Mouse (Mus musculus): ENCODE measurements around the gene Ptprm. TPM values are rescaled to one million over a fixed set of nuclear protein-coding genes. Genes with fewer than 3 reads are reported as not detected.
A peak's percentile ranks its signal among the peaks of the same experiment; 100 is the strongest.

The Ptprm gene
- polyA plus RNA-seq, 1 experiment from 2014 or later = 15.8 TPM

DNA sequence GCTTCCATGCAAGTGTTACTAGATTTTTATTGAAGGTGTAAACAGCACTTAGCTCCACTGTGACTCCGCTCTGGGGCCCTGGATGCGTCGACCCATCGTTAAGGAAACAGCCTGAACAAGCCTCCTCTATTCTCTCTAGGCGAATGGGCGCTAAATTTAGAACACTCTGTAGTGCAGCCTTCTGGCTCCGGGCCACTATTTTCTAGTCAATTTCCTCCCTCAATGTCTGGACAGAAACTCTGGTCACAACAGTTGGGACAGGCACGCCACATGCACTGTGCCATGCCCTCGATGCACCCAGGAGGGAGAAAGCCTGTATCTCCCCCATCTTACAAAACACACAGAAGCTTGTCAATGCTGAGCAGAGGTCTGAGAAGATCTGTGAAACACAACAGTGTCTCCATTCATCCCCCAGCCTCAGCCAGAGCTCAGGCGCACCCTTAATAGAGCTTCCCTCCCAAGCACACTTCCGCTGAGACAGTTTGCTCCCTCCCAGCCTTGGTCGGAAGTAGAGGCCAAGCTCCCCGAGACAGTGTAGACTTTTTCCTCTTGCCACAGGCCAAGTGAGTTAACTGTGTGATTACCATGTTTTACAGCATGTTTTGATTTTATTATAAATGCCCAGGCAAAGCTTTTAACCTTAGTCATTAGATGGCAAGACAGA is 220.7 kb downstream of the Ptprm start:
- Histone ChIP-seq H3K4me1 (replicated peaks) (peaks cover 45% of the 10 kb centered on the region), H3K4me3 (no peak overlapping the region), H3K27ac (peak overlapping the region; percentile 79), H3K36me3 (no peaks in the 10 kb centered on the region), H3K27me3 (no peaks in the 10 kb centered on the region), H3K9me3 (replicated peaks) (no peaks in the 10 kb centered on the region), H3K4me2 (peak overlapping the region; percentile 32; the same call in 1 of the 2 replicates), H3K9ac (no peak overlapping the region)
- WGBS = 13% methylated on average over 13 of the region's 13 CpGs
- peak; percentile 78 for ATAC-seq (replicated peaks; ENCODE audit: insufficient number of reproducible peaks, insufficient read depth, low FRiP score, low read depth)

DNA sequence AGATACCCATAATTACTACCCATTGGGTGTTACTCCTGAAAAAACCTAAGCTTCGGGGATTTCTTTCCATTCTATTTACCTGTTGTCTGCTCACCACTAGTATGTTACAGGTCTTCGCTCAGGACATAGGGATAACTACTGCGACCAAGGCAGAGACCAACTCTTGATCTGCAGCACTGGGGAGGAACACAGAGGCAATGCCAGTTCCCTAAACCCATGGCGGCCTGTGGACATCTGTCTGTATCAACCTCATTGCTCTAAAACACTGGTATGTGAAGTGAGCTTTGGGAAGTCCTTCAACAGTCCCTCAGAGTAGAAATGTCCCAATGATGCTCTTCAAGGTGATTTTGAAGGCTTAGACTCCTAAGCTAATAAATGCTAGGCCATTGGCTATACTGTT is 221.2 kb downstream of the Ptprm start:
- no peaks in the 10 kb centered on the region for H3K9me3 ChIP-seq (replicated peaks)
- H3K36me3 ChIP-seq = no peaks in the 10 kb centered on the region
- H3K9ac ChIP-seq = no peak overlapping the region
- no peak overlapping the region for H3K4me3 ChIP-seq
- no peak for ATAC-seq (replicated peaks; ENCODE audit: insufficient number of reproducible peaks, insufficient read depth, low FRiP score, low read depth)
- peaks cover 45% of the 10 kb centered on the region for H3K4me1 ChIP-seq (replicated peaks)
- peak overlapping the region; percentile 79 for H3K27ac ChIP-seq
- H3K27me3 ChIP-seq = no peaks in the 10 kb centered on the region
- 86% methylated on average over 4 of the region's 4 CpGs for WGBS
- H3K4me2 ChIP-seq = peak overlapping the region; percentile 32; the same call in 1 of the 2 replicates

DNA sequence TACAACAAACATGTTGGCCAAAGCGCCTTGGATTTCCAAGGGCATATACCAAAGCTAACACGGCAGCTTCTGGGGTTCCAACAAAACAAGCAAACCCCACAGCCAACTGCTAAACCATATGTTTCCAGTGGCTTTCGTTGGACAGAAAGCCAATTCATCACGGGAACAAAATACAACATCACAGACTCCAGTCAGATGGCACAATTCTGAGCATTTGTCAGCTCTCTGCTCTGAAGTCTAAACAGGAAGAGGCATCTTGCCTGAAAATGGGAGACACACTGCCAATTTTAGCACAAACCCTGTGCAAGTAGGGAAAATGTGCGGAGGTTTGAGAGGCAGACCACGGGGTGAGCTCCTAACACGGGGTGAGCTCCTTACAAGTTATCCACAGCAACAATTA is 226.7 kb downstream of the Ptprm start:
- no peak for ATAC-seq (replicated peaks; ENCODE audit: insufficient number of reproducible peaks, insufficient read depth, low FRiP score, low read depth)
- no peak overlapping the region for H3K4me2 ChIP-seq

DNA sequence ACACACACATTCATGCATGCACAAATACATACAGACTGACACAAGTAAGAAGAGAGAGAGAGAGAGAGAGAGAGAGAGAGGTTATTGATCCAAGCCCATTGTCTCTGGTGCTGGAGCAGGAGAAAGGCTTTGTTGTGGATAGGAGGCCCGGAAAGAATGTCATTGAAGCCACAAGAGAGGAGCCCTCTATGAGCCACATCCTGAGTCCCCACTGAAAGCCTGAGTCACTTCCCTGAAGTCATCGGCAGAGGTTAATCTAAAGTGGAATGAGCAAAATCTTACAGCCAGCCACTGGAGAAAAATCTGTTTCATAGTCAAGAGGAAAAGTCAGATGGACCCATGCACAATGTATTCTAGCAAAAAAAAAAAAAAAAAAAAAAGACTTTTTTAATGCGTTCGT is 228.7 kb downstream of the Ptprm start:
- Histone ChIP-seq H3K9me3 (replicated peaks) (no peaks in the 10 kb centered on the region), H3K9ac (no peak overlapping the region), H3K36me3 (no peaks in the 10 kb centered on the region), H3K4me1 (replicated peaks) (no peaks in the 10 kb centered on the region), H3K4me3 (no peak overlapping the region), H3K27me3 (no peaks in the 10 kb centered on the region), H3K4me2 (no peak overlapping the region), H3K27ac (no peak overlapping the region)
- no peak for ATAC-seq (replicated peaks; ENCODE audit: insufficient number of reproducible peaks, insufficient read depth, low FRiP score, low read depth)
- 67% methylated on average over 4 of the region's 4 CpGs for whole genome bisulfite sequencing

More for the DNA sequence above, 226.7 kb downstream of the Ptprm start:
- Histone ChIP-seq H3K27ac (no peak overlapping the region), H3K4me1 (replicated peaks) (peaks cover 3% of the 10 kb centered on the region), H3K9me3 (replicated peaks) (no peaks in the 10 kb centered on the region), H3K4me3 (no peak overlapping the region), H3K27me3 (no peaks in the 10 kb centered on the region), H3K36me3 (no peaks in the 10 kb centered on the region), H3K9ac (no peak overlapping the region)
- WGBS = 71% methylated on average over 7 of the region's 7 CpGs

DNA sequence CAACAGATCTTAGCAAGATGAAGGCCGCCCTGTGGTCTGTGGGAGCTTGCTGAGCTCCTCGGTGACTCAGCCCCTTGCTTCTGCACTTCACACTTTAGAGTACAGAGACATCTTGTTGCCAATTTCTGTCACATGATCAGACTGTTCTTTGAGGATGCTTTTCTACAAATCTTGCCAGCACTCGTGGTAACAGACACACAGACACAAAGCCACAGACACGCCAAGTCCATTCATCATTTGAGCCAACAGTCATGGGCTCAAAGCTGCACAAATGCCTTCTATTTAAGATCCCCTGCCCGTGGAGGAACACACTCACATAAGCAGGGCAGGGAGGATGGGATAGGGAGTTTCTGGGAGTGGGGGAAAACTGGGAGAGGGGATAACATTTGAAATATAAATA is 230.0 kb downstream of the Ptprm start:
- no peak overlapping the region for H3K4me3 ChIP-seq
- H3K36me3 ChIP-seq = no peaks in the 10 kb centered on the region
- ATAC-seq (replicated peaks; ENCODE audit: insufficient number of reproducible peaks, insufficient read depth, low FRiP score, low read depth) = no peak
- no peaks in the 10 kb centered on the region for H3K27me3 ChIP-seq
- WGBS = 61% methylated on average over 5 of the region's 5 CpGs
- H3K4me1 ChIP-seq (replicated peaks) = no peaks in the 10 kb centered on the region
- H3K9ac ChIP-seq = no peak overlapping the region
- H3K27ac ChIP-seq = no peak overlapping the region
- no peak overlapping the region for H3K4me2 ChIP-seq
- no peaks in the 10 kb centered on the region for H3K9me3 ChIP-seq (replicated peaks)

DNA sequence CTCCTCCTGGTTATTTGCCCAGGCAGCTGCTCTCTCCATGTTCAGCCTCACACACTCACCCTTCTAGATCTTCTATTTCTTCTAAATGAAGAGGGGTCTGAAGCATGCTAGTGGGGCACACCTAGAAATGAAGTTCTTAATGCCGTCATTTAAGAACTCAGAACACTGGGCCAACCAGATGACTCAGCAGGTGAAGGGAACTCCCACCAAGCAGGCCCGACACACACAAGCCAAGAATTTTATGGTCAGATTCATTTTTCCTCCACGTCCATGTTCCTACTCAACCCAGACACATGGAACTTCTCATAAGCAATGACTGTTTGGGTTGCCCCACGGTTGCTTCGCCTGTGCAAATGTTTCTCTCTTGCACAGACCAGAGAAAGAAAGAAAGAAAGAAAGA is 230.5 kb downstream of the Ptprm start:
- no peak overlapping the region for H3K9ac ChIP-seq
- H3K36me3 ChIP-seq = no peaks in the 10 kb centered on the region
- H3K4me1 ChIP-seq (replicated peaks) = no peaks in the 10 kb centered on the region
- no peak overlapping the region for H3K4me2 ChIP-seq
- no peak for ATAC-seq (replicated peaks; ENCODE audit: insufficient number of reproducible peaks, insufficient read depth, low FRiP score, low read depth)
- no peaks in the 10 kb centered on the region for H3K9me3 ChIP-seq (replicated peaks)
- H3K27ac ChIP-seq = no peak overlapping the region
- H3K27me3 ChIP-seq = no peaks in the 10 kb centered on the region
- WGBS = 75% methylated on average over 5 of the region's 5 CpGs
- no peak overlapping the region for H3K4me3 ChIP-seq

DNA sequence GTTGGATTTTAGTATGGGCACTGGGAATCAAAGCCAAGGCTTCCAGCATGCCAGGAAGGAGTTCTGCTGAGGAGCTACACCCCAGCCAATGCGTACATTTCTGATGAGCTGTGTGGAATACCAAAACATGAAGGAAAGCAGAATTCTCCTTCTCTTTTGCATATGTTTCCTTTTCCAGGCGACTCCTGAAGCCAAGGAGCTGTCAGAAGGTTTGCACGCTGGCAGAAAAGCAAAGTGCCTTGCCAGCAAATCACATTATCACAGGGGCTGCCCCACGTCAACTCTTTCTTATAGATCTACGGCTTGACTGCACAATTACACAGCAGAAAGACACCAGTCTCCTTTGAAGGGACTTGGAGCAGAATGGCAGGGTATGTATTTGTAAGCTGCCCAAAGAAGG is 233.4 kb downstream of the Ptprm start:
- Histone ChIP-seq H3K27me3 (no peaks in the 10 kb centered on the region), H3K9ac (no peak overlapping the region), H3K4me2 (no peak overlapping the region), H3K27ac (no peak overlapping the region), H3K36me3 (no peaks in the 10 kb centered on the region), H3K9me3 (replicated peaks) (no peaks in the 10 kb centered on the region), H3K4me1 (replicated peaks) (no peaks in the 10 kb centered on the region), H3K4me3 (no peak overlapping the region)
- no peak for ATAC-seq (replicated peaks; ENCODE audit: insufficient number of reproducible peaks, insufficient read depth, low FRiP score, low read depth)
- 56% methylated on average over 5 of the region's 5 CpGs for WGBS

DNA sequence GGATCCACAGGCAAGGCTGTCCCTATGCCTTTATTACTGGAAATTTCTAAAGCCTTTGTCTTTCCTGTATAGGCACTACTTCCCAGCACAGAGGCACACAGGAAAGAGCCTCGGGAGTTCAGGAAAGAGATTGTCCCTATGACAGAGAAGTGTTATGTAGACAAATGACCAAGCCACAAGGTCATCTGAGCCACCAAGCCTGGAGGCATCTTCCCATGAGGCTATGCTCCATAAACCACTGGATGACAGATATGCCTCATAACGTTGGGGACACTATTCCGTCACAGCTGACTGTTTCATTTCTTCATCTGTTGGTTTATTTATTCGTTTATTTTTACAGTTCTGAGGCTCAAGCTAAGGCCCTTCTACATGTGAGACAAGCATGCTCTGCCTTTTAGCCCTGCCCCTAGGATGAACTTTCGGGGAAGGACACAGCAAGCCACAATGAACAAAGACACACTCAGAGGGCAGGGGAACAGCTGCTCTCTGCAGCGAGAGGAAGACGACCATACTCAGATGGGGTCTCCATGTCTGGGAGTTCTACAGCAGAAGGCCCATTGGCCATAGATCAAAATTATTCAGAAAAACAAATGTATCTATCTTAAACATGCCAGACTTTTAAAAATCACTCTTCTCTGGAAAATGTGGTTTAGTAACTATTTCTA is 235.4 kb downstream of the Ptprm start:
- H3K4me2 ChIP-seq = no peak overlapping the region
- no peak for ATAC-seq (replicated peaks; ENCODE audit: insufficient number of reproducible peaks, insufficient read depth, low FRiP score, low read depth)
- no peaks in the 10 kb centered on the region for H3K36me3 ChIP-seq
- WGBS = 60% methylated on average over 7 of the region's 7 CpGs
- H3K27me3 ChIP-seq = no peaks in the 10 kb centered on the region
- no peaks in the 10 kb centered on the region for H3K4me1 ChIP-seq (replicated peaks)
- H3K9me3 ChIP-seq (replicated peaks) = no peaks in the 10 kb centered on the region
- H3K27ac ChIP-seq = no peak overlapping the region
- no peak overlapping the region for H3K9ac ChIP-seq
- H3K4me3 ChIP-seq = no peak overlapping the region

DNA sequence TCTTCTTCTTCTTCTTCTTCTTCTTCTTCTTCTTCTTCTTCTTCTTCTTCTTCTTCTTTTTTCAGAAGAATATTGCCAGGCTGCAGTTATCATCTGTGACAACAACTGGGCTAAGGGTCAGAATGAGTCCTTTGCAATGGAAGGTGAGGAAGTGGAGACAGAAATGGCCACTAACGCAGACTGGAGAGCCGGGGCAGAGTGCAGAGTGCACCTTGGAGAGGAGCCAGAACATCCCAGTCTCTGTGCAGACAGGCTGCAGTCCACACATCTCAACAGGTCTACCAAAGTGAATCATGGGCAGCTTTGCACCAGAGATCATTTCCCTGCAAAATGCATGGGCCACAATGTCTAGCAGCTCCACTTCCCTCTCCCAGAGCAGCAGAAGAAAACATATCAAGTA is 239.4 kb downstream of the Ptprm start:
- Histone ChIP-seq H3K4me2 (no peak overlapping the region), H3K27me3 (no peaks in the 10 kb centered on the region), H3K36me3 (no peaks in the 10 kb centered on the region), H3K27ac (no peak overlapping the region), H3K9ac (no peak overlapping the region), H3K4me1 (replicated peaks) (no peaks in the 10 kb centered on the region), H3K4me3 (no peak overlapping the region), H3K9me3 (replicated peaks) (no peaks in the 10 kb centered on the region)
- ATAC-seq (replicated peaks; ENCODE audit: insufficient number of reproducible peaks, insufficient read depth, low FRiP score, low read depth) = no peak
- 31% methylated on average over 2 of the region's 2 CpGs for WGBS

DNA sequence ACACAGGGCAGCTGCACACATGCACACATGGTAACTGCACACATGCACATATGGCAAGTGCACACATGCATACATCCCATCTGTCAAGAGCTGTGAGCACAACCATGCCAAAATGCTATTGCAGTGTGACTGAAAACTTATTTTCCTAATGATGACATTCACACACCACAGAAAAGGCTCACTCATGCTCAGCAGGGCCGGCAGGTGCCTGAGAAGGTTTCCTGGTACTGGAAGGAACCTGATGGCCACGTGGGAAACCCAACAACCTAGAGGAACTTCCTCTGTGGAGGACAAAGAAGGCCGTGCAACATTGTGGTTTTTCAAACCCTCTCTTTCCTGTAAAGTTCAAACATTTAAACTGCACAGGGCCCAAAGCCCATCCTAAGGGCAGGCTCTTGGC is 241.6 kb downstream of the Ptprm start:
- Histone ChIP-seq H3K9ac (no peak overlapping the region), H3K27ac (no peak overlapping the region), H3K9me3 (replicated peaks) (no peaks in the 10 kb centered on the region), H3K4me1 (replicated peaks) (no peaks in the 10 kb centered on the region), H3K27me3 (no peaks in the 10 kb centered on the region), H3K4me3 (no peak overlapping the region), H3K4me2 (no peak overlapping the region), H3K36me3 (no peaks in the 10 kb centered on the region)
- ATAC-seq (replicated peaks; ENCODE audit: insufficient number of reproducible peaks, insufficient read depth, low FRiP score, low read depth) = no peak
- WGBS = 70% methylated on average over 3 of the region's 3 CpGs

DNA sequence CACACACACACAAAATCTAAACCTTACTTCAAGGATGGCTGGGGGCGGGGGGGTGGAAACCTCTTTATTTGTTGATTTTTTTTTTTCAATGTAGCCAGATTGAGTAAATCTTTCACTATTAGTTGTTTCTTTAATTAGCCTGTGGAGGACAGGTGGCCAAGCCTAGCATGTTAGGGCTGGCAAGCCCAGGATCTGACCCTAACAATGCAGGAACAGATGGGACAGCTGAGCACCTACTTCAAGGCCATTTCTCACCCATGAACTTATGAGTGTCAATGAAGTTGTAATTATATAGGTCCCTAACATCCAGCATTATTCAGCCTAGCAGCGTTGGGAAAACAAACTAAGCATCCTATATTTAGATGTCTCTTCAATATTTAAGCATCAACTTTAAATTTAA is 248.1 kb downstream of the Ptprm start:
- no peak overlapping the region for H3K4me3 ChIP-seq
- no peak for ATAC-seq (replicated peaks; ENCODE audit: insufficient number of reproducible peaks, insufficient read depth, low FRiP score, low read depth)
- H3K27me3 ChIP-seq = no peaks in the 10 kb centered on the region
- no peaks in the 10 kb centered on the region; the same call in 1 of the 2 replicates for H3K4me1 ChIP-seq (replicated peaks)
- no peak overlapping the region for H3K9ac ChIP-seq
- H3K36me3 ChIP-seq = no peaks in the 10 kb centered on the region
- H3K27ac ChIP-seq = no peak overlapping the region
- 86% methylated on average over 2 of the region's 2 CpGs for WGBS
- no peak overlapping the region for H3K4me2 ChIP-seq
- no peaks in the 10 kb centered on the region for H3K9me3 ChIP-seq (replicated peaks)

DNA sequence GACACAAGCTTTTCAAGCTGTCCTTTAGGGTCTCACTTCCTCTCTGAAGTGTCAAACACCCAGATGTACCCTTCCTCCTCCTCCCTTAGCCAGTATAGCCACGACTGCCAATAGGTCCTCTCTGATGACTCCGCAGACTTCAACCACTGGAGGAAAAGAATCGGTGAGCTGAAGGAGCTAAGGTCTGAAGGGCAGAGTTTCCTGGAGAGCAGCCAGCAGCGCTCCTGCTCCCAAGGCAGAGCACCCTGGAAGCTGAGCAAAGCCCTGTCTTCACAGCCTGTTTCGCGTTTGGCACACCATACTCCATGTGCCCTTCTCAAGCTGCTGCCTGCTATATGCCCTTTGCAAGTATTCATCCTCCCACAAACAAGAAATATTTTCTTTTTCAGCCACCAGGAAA is 252.2 kb downstream of the Ptprm start:
- 48% methylated on average over 6 of the region's 6 CpGs for WGBS
- Histone ChIP-seq H3K27me3 (no peaks in the 10 kb centered on the region), H3K4me2 (no peak overlapping the region), H3K4me3 (no peak overlapping the region), H3K9me3 (replicated peaks) (no peaks in the 10 kb centered on the region), H3K27ac (no peak overlapping the region), H3K36me3 (no peaks in the 10 kb centered on the region), H3K9ac (no peak overlapping the region), H3K4me1 (replicated peaks) (no peaks in the 10 kb centered on the region; the same call in 1 of the 2 replicates)
- ATAC-seq (replicated peaks; ENCODE audit: insufficient number of reproducible peaks, insufficient read depth, low FRiP score, low read depth) = no peak; the same call in 1 of the 2 replicates
